Mouse (Mus musculus): ENCODE data around the gene Trir. TPM values are rescaled to one million over a fixed set of nuclear protein-coding genes. Genes with fewer than 3 reads are reported as not detected.

Trir gene
- polyA plus RNA-seq, 1 experiment = 539 TPM

- no peak for TF ChIP-seq FLI1 (IDR thresholded peaks at IDR 0.05; ENCODE audit: low read length)
- no peak for TF ChIP-seq GATA1 (IDR thresholded peaks at IDR 0.05; ENCODE audit: borderline replicate concordance, low read length)
- Histone ChIP-seq H3K9me3 (no peaks in the 10 kb centered on the region), H3K27me3 (replicated peaks) (peaks cover 30% of the 10 kb centered on the region), H3K36me3 (replicated peaks; ENCODE audit: low read length) (peaks cover 56% of the 10 kb centered on the region), H3K4me1 (peaks cover 15% of the 10 kb centered on the region), H3K4me3 (replicated peaks) (no peak overlapping the region)
Observed at GRCm38 (mm10) chr8:85017209-85017608, 9.4 kb upstream of the Trir start.

GRCm38 (mm10) chr8:85021514-85022055, 5.0 kb upstream of the Trir start:
- Histone ChIP-seq H3K27me3 (replicated peaks) (no peaks in the 10 kb centered on the region), H3K9me3 (no peaks in the 10 kb centered on the region), H3K4me3 (replicated peaks) (no peak overlapping the region), H3K4me1 (peaks cover 21% of the 10 kb centered on the region), H3K36me3 (replicated peaks; ENCODE audit: low read length) (peaks cover 74% of the 10 kb centered on the region)
- no peak for TF ChIP-seq FLI1 (IDR thresholded peaks at IDR 0.05; ENCODE audit: low read length)
- TF ChIP-seq GATA1 (IDR thresholded peaks at IDR 0.05; ENCODE audit: borderline replicate concordance, low read length) = no peak

GRCm38 (mm10) chr8:85023846-85024245, 2.8 kb upstream of the Trir start:
- Histone ChIP-seq H3K27me3 (replicated peaks) (no peaks in the 10 kb centered on the region), H3K9me3 (no peaks in the 10 kb centered on the region), H3K36me3 (replicated peaks; ENCODE audit: low read length) (peaks cover 56% of the 10 kb centered on the region), H3K4me3 (replicated peaks) (peak overlapping the region; percentile 97), H3K4me1 (peaks cover 31% of the 10 kb centered on the region)
- TF ChIP-seq GATA1 (IDR thresholded peaks at IDR 0.05; ENCODE audit: borderline replicate concordance, low read length) (no peak), FLI1 (IDR thresholded peaks at IDR 0.05; ENCODE audit: low read length) (no peak)

- H3K9me3 ChIP-seq = no peaks in the 10 kb centered on the region
- H3K27me3 ChIP-seq (replicated peaks) = no peaks in the 10 kb centered on the region
- TF ChIP-seq FLI1 (IDR thresholded peaks at IDR 0.05; ENCODE audit: low read length) (no peak), GATA1 (IDR thresholded peaks at IDR 0.05; ENCODE audit: borderline replicate concordance, low read length) (no peak)
- H3K36me3 ChIP-seq (replicated peaks; ENCODE audit: low read length) = peaks cover 56% of the 10 kb centered on the region
- H3K4me1 ChIP-seq = peaks cover 46% of the 10 kb centered on the region
- peak within 1 kb of the TSS; percentile 97 for H3K4me3 ChIP-seq (replicated peaks)
Observed at GRCm38 (mm10) chr8:85025098-85025932, 1.3 kb upstream of the Trir start, which contains the start of gene Asna1. Gene Asna1 (minus strand): TSS chr8:85025281.

- no peaks in the 10 kb centered on the region for H3K27me3 ChIP-seq (replicated peaks)
- peaks cover 56% of the 10 kb centered on the region for H3K4me1 ChIP-seq
- peaks cover 55% of the 10 kb centered on the region for H3K36me3 ChIP-seq (replicated peaks; ENCODE audit: low read length)
- H3K4me3 ChIP-seq (replicated peaks) = peak overlapping the region; percentile 99
- TF ChIP-seq FLI1 (IDR thresholded peaks at IDR 0.05; ENCODE audit: low read length) (no peak), GATA1 (IDR thresholded peaks at IDR 0.05; ENCODE audit: borderline replicate concordance, low read length) (no peak)
- H3K9me3 ChIP-seq = no peaks in the 10 kb centered on the region
Observed at GRCm38 (mm10) chr8:85027516-85027855, 863 bp downstream of the Trir start.

GRCm38 (mm10) chr8:85027922-85028321, 1.3 kb downstream of the Trir start:
- TF ChIP-seq GATA1 (IDR thresholded peaks at IDR 0.05; ENCODE audit: borderline replicate concordance, low read length) = no peak
- no peak for TF ChIP-seq FLI1 (IDR thresholded peaks at IDR 0.05; ENCODE audit: low read length)
- H3K36me3 ChIP-seq (replicated peaks; ENCODE audit: low read length) = peaks cover 57% of the 10 kb centered on the region
- no peaks in the 10 kb centered on the region for H3K9me3 ChIP-seq
- no peaks in the 10 kb centered on the region for H3K27me3 ChIP-seq (replicated peaks)
- peaks cover 58% of the 10 kb centered on the region for H3K4me1 ChIP-seq
- H3K4me3 ChIP-seq (replicated peaks) = peak overlapping the region; percentile 99

GRCm38 (mm10) chr8:85029271-85029670, 2.6 kb downstream of the Trir start:
- H3K36me3 ChIP-seq (replicated peaks; ENCODE audit: low read length) = peaks cover 55% of the 10 kb centered on the region
- peak overlapping the region; percentile 99 for H3K4me3 ChIP-seq (replicated peaks)
- H3K9me3 ChIP-seq = no peaks in the 10 kb centered on the region
- H3K27me3 ChIP-seq (replicated peaks) = no peaks in the 10 kb centered on the region
- TF ChIP-seq FLI1 (IDR thresholded peaks at IDR 0.05; ENCODE audit: low read length) (no peak), GATA1 (IDR thresholded peaks at IDR 0.05; ENCODE audit: borderline replicate concordance, low read length) (no peak)
- peaks cover 58% of the 10 kb centered on the region for H3K4me1 ChIP-seq

- peaks cover 61% of the 10 kb centered on the region for H3K4me1 ChIP-seq
- TF ChIP-seq FLI1 (IDR thresholded peaks at IDR 0.05; ENCODE audit: low read length) = no peak
- no peak for TF ChIP-seq GATA1 (IDR thresholded peaks at IDR 0.05; ENCODE audit: borderline replicate concordance, low read length)
- H3K27me3 ChIP-seq (replicated peaks) = no peaks in the 10 kb centered on the region
- no peak overlapping the region for H3K4me3 ChIP-seq (replicated peaks)
- H3K36me3 ChIP-seq (replicated peaks; ENCODE audit: low read length) = peaks cover 55% of the 10 kb centered on the region
- no peaks in the 10 kb centered on the region for H3K9me3 ChIP-seq
Observed at GRCm38 (mm10) chr8:85032622-85033311, 6.1 kb downstream of the Trir start.

GRCm38 (mm10) chr8:85033867-85034266, 7.2 kb downstream of the Trir start:
- Histone ChIP-seq H3K4me1 (peaks cover 59% of the 10 kb centered on the region), H3K36me3 (replicated peaks; ENCODE audit: low read length) (peaks cover 51% of the 10 kb centered on the region), H3K27me3 (replicated peaks) (no peaks in the 10 kb centered on the region), H3K4me3 (replicated peaks) (no peak overlapping the region), H3K9me3 (no peaks in the 10 kb centered on the region)
- no peak for TF ChIP-seq FLI1 (IDR thresholded peaks at IDR 0.05; ENCODE audit: low read length)
- TF ChIP-seq GATA1 (IDR thresholded peaks at IDR 0.05; ENCODE audit: borderline replicate concordance, low read length) = no peak

- Histone ChIP-seq H3K4me1 (peaks cover 57% of the 10 kb centered on the region), H3K4me3 (replicated peaks) (peak overlapping the region; percentile 96), H3K27me3 (replicated peaks) (no peaks in the 10 kb centered on the region), H3K9me3 (no peaks in the 10 kb centered on the region), H3K36me3 (replicated peaks; ENCODE audit: low read length) (peaks cover 43% of the 10 kb centered on the region)
- no peak for TF ChIP-seq FLI1 (IDR thresholded peaks at IDR 0.05; ENCODE audit: low read length)
- TF ChIP-seq GATA1 (IDR thresholded peaks at IDR 0.05; ENCODE audit: borderline replicate concordance, low read length) = no peak
Observed at GRCm38 (mm10) chr8:85034764-85035163, 8.1 kb downstream of the Trir start.

All from megakaryocyte, embryonic 14.5 days (primary cell).